Mouse (Mus musculus): ENCODE measurements around the gene St6galnac3. TPM values are rescaled to one million over a fixed set of nuclear protein-coding genes. Genes with fewer than 3 reads are reported as not detected.

The St6galnac3 gene
- polyA plus RNA-seq, 1 experiment from 2014 or later = 4.5 TPM

GRCm38 (mm10) chr3:153204046-153204445 is 520.9 kb downstream of the St6galnac3 start:
- Histone ChIP-seq H3K4me2 (replicated peaks; ENCODE audit: low read depth) (no peak overlapping the region), H3K4me1 (replicated peaks; ENCODE audit: control insufficient read depth, insufficient read depth) (no peaks in the 10 kb centered on the region), H3K27ac (replicated peaks) (no peak overlapping the region), H3K9ac (ENCODE audit: low read length) (no peak overlapping the region), H3K4me3 (ENCODE audit: low read depth, low read length) (no peak overlapping the region), H3K9me3 (ENCODE audit: control insufficient read depth, low read length) (no peaks in the 10 kb centered on the region), H3K36me3 (ENCODE audit: control insufficient read depth, insufficient read depth, low read length) (no peaks in the 10 kb centered on the region), H3K27me3 (ENCODE audit: control insufficient read depth, insufficient read depth, low read length) (no peaks in the 10 kb centered on the region)
- TF ChIP-seq EP300 (optimal IDR thresholded peaks at IDR 0.05) (no peak), CTCF (IDR thresholded peaks at IDR 0.05; ENCODE audit: low read depth) (no peak)
- no peak for DNase-seq (ENCODE audit: low spot score)
- WGBS = 96% methylated on average over 5 of the region's 5 CpGs
- ATAC-seq (ENCODE audit: low FRiP score, low TSS enrichment) = no peak

- no peak overlapping the region for H3K4me2 ChIP-seq (replicated peaks; ENCODE audit: low read depth)
- H3K9ac ChIP-seq (ENCODE audit: low read length) = no peak overlapping the region
- no peak overlapping the region for H3K4me3 ChIP-seq (ENCODE audit: low read depth, low read length)
- H3K9me3 ChIP-seq (ENCODE audit: control insufficient read depth, low read length) = no peaks in the 10 kb centered on the region
- no peaks in the 10 kb centered on the region for H3K27me3 ChIP-seq (ENCODE audit: control insufficient read depth, insufficient read depth, low read length)
- TF ChIP-seq EP300 (optimal IDR thresholded peaks at IDR 0.05) (no peak), CTCF (IDR thresholded peaks at IDR 0.05; ENCODE audit: low read depth) (no peak)
- no peaks in the 10 kb centered on the region for H3K4me1 ChIP-seq (replicated peaks; ENCODE audit: control insufficient read depth, insufficient read depth)
- H3K36me3 ChIP-seq (ENCODE audit: control insufficient read depth, insufficient read depth, low read length) = no peaks in the 10 kb centered on the region
- 87% methylated on average over 10 of the region's 10 CpGs for WGBS
- no peak for ATAC-seq (ENCODE audit: low FRiP score, low TSS enrichment)
- no peak overlapping the region for H3K27ac ChIP-seq (replicated peaks)
- no peak for DNase-seq (ENCODE audit: low spot score)
Observed at GRCm38 (mm10) chr3:153201835-153202234, 523.1 kb downstream of the St6galnac3 start.

- no peak for ATAC-seq (ENCODE audit: low FRiP score, low TSS enrichment)
- no peaks in the 10 kb centered on the region for H3K27me3 ChIP-seq (ENCODE audit: control insufficient read depth, insufficient read depth, low read length)
- H3K4me1 ChIP-seq (replicated peaks; ENCODE audit: control insufficient read depth, insufficient read depth) = no peaks in the 10 kb centered on the region
- no peak overlapping the region for H3K4me2 ChIP-seq (replicated peaks; ENCODE audit: low read depth)
- TF ChIP-seq EP300 (optimal IDR thresholded peaks at IDR 0.05) (no peak), CTCF (IDR thresholded peaks at IDR 0.05; ENCODE audit: low read depth) (no peak)
- 91% methylated on average over 12 of the region's 12 CpGs for WGBS
- no peak overlapping the region for H3K27ac ChIP-seq (replicated peaks)
- no peaks in the 10 kb centered on the region for H3K9me3 ChIP-seq (ENCODE audit: control insufficient read depth, low read length)
- no peak overlapping the region for H3K4me3 ChIP-seq (ENCODE audit: low read depth, low read length)
- DNase-seq (ENCODE audit: low spot score) = no peak
- no peaks in the 10 kb centered on the region for H3K36me3 ChIP-seq (ENCODE audit: control insufficient read depth, insufficient read depth, low read length)
- no peak overlapping the region for H3K9ac ChIP-seq (ENCODE audit: low read length)
Observed at GRCm38 (mm10) chr3:153200801-153201200, 524.2 kb downstream of the St6galnac3 start.

- TF ChIP-seq EP300 (optimal IDR thresholded peaks at IDR 0.05) (no peak), CTCF (IDR thresholded peaks at IDR 0.05; ENCODE audit: low read depth) (no peak)
- Histone ChIP-seq H3K27ac (replicated peaks) (no peak overlapping the region), H3K4me2 (replicated peaks; ENCODE audit: low read depth) (no peak overlapping the region), H3K27me3 (ENCODE audit: control insufficient read depth, insufficient read depth, low read length) (no peaks in the 10 kb centered on the region), H3K4me3 (ENCODE audit: low read depth, low read length) (no peak overlapping the region), H3K9me3 (ENCODE audit: control insufficient read depth, low read length) (no peaks in the 10 kb centered on the region), H3K36me3 (ENCODE audit: control insufficient read depth, insufficient read depth, low read length) (no peaks in the 10 kb centered on the region), H3K9ac (ENCODE audit: low read length) (no peak overlapping the region), H3K4me1 (replicated peaks; ENCODE audit: control insufficient read depth, insufficient read depth) (no peaks in the 10 kb centered on the region)
- DNase-seq (ENCODE audit: low spot score) (no peak), ATAC-seq (ENCODE audit: low FRiP score, low TSS enrichment) (no peak)
- 90% methylated on average over 11 of the region's 11 CpGs for WGBS
Observed at GRCm38 (mm10) chr3:153200076-153200475, 524.9 kb downstream of the St6galnac3 start.

- no peaks in the 10 kb centered on the region for H3K36me3 ChIP-seq (ENCODE audit: control insufficient read depth, insufficient read depth, low read length)
- H3K4me1 ChIP-seq (replicated peaks; ENCODE audit: control insufficient read depth, insufficient read depth) = no peaks in the 10 kb centered on the region
- H3K9ac ChIP-seq (ENCODE audit: low read length) = no peak overlapping the region
- H3K27ac ChIP-seq (replicated peaks) = no peak overlapping the region
- no peaks in the 10 kb centered on the region for H3K27me3 ChIP-seq (ENCODE audit: control insufficient read depth, insufficient read depth, low read length)
- DNase-seq (ENCODE audit: low spot score) = no peak
- TF ChIP-seq CTCF (IDR thresholded peaks at IDR 0.05; ENCODE audit: low read depth) (no peak), EP300 (optimal IDR thresholded peaks at IDR 0.05) (no peak)
- H3K4me2 ChIP-seq (replicated peaks; ENCODE audit: low read depth) = no peak overlapping the region
- no peak overlapping the region for H3K4me3 ChIP-seq (ENCODE audit: low read depth, low read length)
- ATAC-seq (ENCODE audit: low FRiP score, low TSS enrichment) = no peak
- WGBS = 69% methylated on average over 8 of the region's 8 CpGs
- no peaks in the 10 kb centered on the region for H3K9me3 ChIP-seq (ENCODE audit: control insufficient read depth, low read length)
Observed at GRCm38 (mm10) chr3:153199251-153199650, 525.7 kb downstream of the St6galnac3 start.

- DNase-seq (ENCODE audit: low spot score) = no peak
- Histone ChIP-seq H3K27me3 (ENCODE audit: control insufficient read depth, insufficient read depth, low read length) (no peaks in the 10 kb centered on the region), H3K36me3 (ENCODE audit: control insufficient read depth, insufficient read depth, low read length) (no peaks in the 10 kb centered on the region), H3K9ac (ENCODE audit: low read length) (no peak overlapping the region), H3K4me2 (replicated peaks; ENCODE audit: low read depth) (no peak overlapping the region), H3K9me3 (ENCODE audit: control insufficient read depth, low read length) (no peaks in the 10 kb centered on the region), H3K4me3 (ENCODE audit: low read depth, low read length) (no peak overlapping the region), H3K27ac (replicated peaks) (no peak overlapping the region), H3K4me1 (replicated peaks; ENCODE audit: control insufficient read depth, insufficient read depth) (no peaks in the 10 kb centered on the region)
- TF ChIP-seq CTCF (IDR thresholded peaks at IDR 0.05; ENCODE audit: low read depth) (no peak), EP300 (optimal IDR thresholded peaks at IDR 0.05) (no peak)
- ATAC-seq (ENCODE audit: low FRiP score, low TSS enrichment) = no peak
- WGBS = 65% methylated on average over 4 of the region's 4 CpGs
Observed at GRCm38 (mm10) chr3:153198514-153198913, 526.5 kb downstream of the St6galnac3 start.
